Mouse (Mus musculus): ENCODE measurements around the gene Clec16a. TPM values are rescaled to one million over a fixed set of nuclear protein-coding genes. Genes with fewer than 3 reads are reported as not detected.

Clec16a gene
- polyA plus RNA-seq, 1 experiment: 23.0 TPM

GRCm38 (mm10) chr16:10763540-10764264 is 218.6 kb downstream of the Clec16a start:
- Histone ChIP-seq H3K4me1 (ENCODE audit: control insufficient read depth, insufficient read depth, low read length) (no peaks in the 10 kb centered on the region), H3K4me3 (ENCODE audit: insufficient read depth, low read length) (no peak overlapping the region), H3K27ac (ENCODE audit: insufficient read depth, low read length) (no peak overlapping the region)
- no peak for TF ChIP-seq POLR2A (IDR thresholded peaks at IDR 0.05; ENCODE audit: low read depth, low read length)
- no peak for TF ChIP-seq CTCF (IDR thresholded peaks at IDR 0.05; ENCODE audit: borderline replicate concordance, insufficient read depth, low read length)

DNA sequence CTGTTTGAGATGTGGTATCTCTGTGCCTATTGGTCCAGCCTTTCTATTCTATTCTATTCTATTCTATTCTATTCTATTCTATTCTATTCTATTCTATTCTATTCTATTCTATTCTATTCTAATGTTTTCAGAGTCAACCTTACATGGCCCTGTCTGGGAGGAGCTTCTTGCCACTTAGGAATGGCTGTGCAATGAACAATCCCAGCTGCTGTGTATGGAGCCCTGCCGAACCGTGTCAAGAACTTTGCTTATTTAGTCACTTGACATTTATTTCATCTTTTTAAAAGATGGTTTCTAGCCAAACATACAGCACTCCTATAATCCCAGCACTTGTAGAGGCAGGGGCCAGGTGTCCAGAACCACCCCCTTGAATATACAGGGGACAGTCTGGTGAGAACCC is 219.2 kb downstream of the Clec16a start:
- no peaks in the 10 kb centered on the region for H3K4me1 ChIP-seq (ENCODE audit: control insufficient read depth, insufficient read depth, low read length)
- H3K4me3 ChIP-seq (ENCODE audit: insufficient read depth, low read length): no peak overlapping the region
- H3K27ac ChIP-seq (ENCODE audit: insufficient read depth, low read length): no peak overlapping the region
- TF ChIP-seq POLR2A (IDR thresholded peaks at IDR 0.05; ENCODE audit: low read depth, low read length) (no peak), CTCF (IDR thresholded peaks at IDR 0.05; ENCODE audit: borderline replicate concordance, insufficient read depth, low read length) (no peak)

- H3K4me1 ChIP-seq (ENCODE audit: control insufficient read depth, insufficient read depth, low read length): no peaks in the 10 kb centered on the region
- H3K27ac ChIP-seq (ENCODE audit: insufficient read depth, low read length): no peak overlapping the region
- no peak for TF ChIP-seq POLR2A (IDR thresholded peaks at IDR 0.05; ENCODE audit: low read depth, low read length)
- TF ChIP-seq CTCF (IDR thresholded peaks at IDR 0.05; ENCODE audit: borderline replicate concordance, insufficient read depth, low read length): 0 out of 2 replicates have a peak, but pooled peaks have one; percentile 17
Measured at GRCm38 (mm10) chr16:10767158-10767557, 222.0 kb downstream of the Clec16a start.

GRCm38 (mm10) chr16:10768821-10769220 is 223.7 kb downstream of the Clec16a start:
- H3K4me1 ChIP-seq (ENCODE audit: control insufficient read depth, insufficient read depth, low read length): no peaks in the 10 kb centered on the region
- TF ChIP-seq CTCF (IDR thresholded peaks at IDR 0.05; ENCODE audit: borderline replicate concordance, insufficient read depth, low read length): no peak
- no peak for TF ChIP-seq POLR2A (IDR thresholded peaks at IDR 0.05; ENCODE audit: low read depth, low read length)
- H3K27ac ChIP-seq (ENCODE audit: insufficient read depth, low read length): no peak overlapping the region
- H3K4me3 ChIP-seq (ENCODE audit: insufficient read depth, low read length): no peak overlapping the region

More at GRCm38 (mm10) chr16:10767158-10767557, 222.0 kb downstream of the Clec16a start:
- no peak overlapping the region for H3K4me3 ChIP-seq (ENCODE audit: insufficient read depth, low read length)

GRCm38 (mm10) chr16:10769661-10770060 is 224.5 kb downstream of the Clec16a start:
- Histone ChIP-seq H3K4me1 (ENCODE audit: control insufficient read depth, insufficient read depth, low read length) (no peaks in the 10 kb centered on the region), H3K4me3 (ENCODE audit: insufficient read depth, low read length) (no peak overlapping the region), H3K27ac (ENCODE audit: insufficient read depth, low read length) (no peak overlapping the region)
- TF ChIP-seq POLR2A (IDR thresholded peaks at IDR 0.05; ENCODE audit: low read depth, low read length) (no peak), CTCF (IDR thresholded peaks at IDR 0.05; ENCODE audit: borderline replicate concordance, insufficient read depth, low read length) (no peak)

DNA sequence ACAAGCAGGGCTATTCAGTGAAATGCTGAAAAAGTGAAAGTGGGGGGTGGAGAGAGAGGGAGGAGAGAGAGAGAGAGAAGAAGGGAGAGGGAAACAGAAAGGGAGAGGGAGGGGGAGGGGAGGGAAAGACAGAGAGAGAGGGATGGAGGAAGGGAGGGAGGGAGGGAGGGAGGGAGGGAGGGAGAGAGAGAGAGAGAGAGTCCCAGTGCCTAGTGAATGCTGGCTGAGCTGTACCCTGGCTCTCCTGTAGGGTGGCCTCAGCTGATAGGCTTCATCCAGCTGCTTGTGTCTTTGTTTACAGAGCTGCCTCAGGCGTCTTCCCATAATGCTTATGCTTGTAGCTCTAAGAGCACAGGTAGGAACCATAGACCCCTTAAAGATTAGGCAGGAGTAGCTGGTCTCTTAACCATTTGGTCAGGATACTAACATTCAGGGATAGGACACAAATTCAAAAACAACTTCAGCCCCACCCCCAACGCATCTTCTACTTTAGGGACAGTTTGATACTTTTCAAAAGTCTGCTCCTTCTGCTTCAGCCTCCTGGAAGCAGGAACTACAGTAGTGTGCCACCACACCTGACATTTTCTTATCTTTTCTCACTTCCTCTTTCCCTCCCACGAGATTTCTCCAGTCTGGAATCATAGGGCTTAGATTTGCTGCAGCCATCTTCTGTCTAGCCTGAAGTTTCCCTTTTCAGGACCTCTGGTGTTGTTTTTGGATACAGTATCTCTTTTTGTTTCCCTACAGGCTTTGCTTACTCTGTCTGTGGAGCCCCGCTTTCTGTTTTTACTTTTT is 225.6 kb downstream of the Clec16a start:
- Histone ChIP-seq H3K4me3 (ENCODE audit: insufficient read depth, low read length) (no peak overlapping the region), H3K27ac (ENCODE audit: insufficient read depth, low read length) (no peak overlapping the region), H3K4me1 (ENCODE audit: control insufficient read depth, insufficient read depth, low read length) (no peaks in the 10 kb centered on the region)
- TF ChIP-seq CTCF (IDR thresholded peaks at IDR 0.05; ENCODE audit: borderline replicate concordance, insufficient read depth, low read length) (no peak), POLR2A (IDR thresholded peaks at IDR 0.05; ENCODE audit: low read depth, low read length) (no peak)

- no peak overlapping the region for H3K4me3 ChIP-seq (ENCODE audit: insufficient read depth, low read length)
- TF ChIP-seq POLR2A (IDR thresholded peaks at IDR 0.05; ENCODE audit: low read depth, low read length): no peak
- no peak for TF ChIP-seq CTCF (IDR thresholded peaks at IDR 0.05; ENCODE audit: borderline replicate concordance, insufficient read depth, low read length)
- peaks cover 6% of the 10 kb centered on the region; the same call in 1 of the 2 replicates for H3K4me1 ChIP-seq (ENCODE audit: control insufficient read depth, insufficient read depth, low read length)
- H3K27ac ChIP-seq (ENCODE audit: insufficient read depth, low read length): no peak overlapping the region
Measured at GRCm38 (mm10) chr16:10771769-10772510, 226.8 kb downstream of the Clec16a start.

- Histone ChIP-seq H3K4me1 (ENCODE audit: control insufficient read depth, insufficient read depth, low read length) (peaks cover 6% of the 10 kb centered on the region; the same call in 1 of the 2 replicates), H3K27ac (ENCODE audit: insufficient read depth, low read length) (no peak overlapping the region), H3K4me3 (ENCODE audit: insufficient read depth, low read length) (no peak overlapping the region)
- TF ChIP-seq POLR2A (IDR thresholded peaks at IDR 0.05; ENCODE audit: low read depth, low read length) (no peak), CTCF (IDR thresholded peaks at IDR 0.05; ENCODE audit: borderline replicate concordance, insufficient read depth, low read length) (no peak)
Measured at GRCm38 (mm10) chr16:10773543-10773942, 228.4 kb downstream of the Clec16a start.

- TF ChIP-seq CTCF (IDR thresholded peaks at IDR 0.05; ENCODE audit: borderline replicate concordance, insufficient read depth, low read length) (no peak), POLR2A (IDR thresholded peaks at IDR 0.05; ENCODE audit: low read depth, low read length) (no peak)
- Histone ChIP-seq H3K4me1 (ENCODE audit: control insufficient read depth, insufficient read depth, low read length) (peaks cover 6% of the 10 kb centered on the region; the same call in 1 of the 2 replicates), H3K27ac (ENCODE audit: insufficient read depth, low read length) (no peak overlapping the region), H3K4me3 (ENCODE audit: insufficient read depth, low read length) (no peak overlapping the region)
Measured at GRCm38 (mm10) chr16:10774726-10775125, 229.6 kb downstream of the Clec16a start.
